Mouse (Mus musculus) testis, adult 2 months (tissue): ENCODE data around the gene Des. TPM values are rescaled to one million over a fixed set of nuclear protein-coding genes. Genes with fewer than 3 reads are reported as not detected.
A peak's percentile ranks its signal among the peaks of the same experiment; 100 is the strongest.

Source experiments
- H3K27ac ChIP-seq: fragments of 200-500 bp; 2 replicates; pipeline ENCODE4 v1.5.1; 2012; ENCODE audit warnings: low read depth, low read length; ENCODE audit not compliant: control insufficient read depth, insufficient read depth
- H3K27me3 ChIP-seq: fragments of 200-500 bp; 2 replicates; pipeline ENCODE4 v1.6.1; 2012; ENCODE audit warnings: mild to moderate bottlenecking, low read length, moderate library complexity; ENCODE audit not compliant: control insufficient read depth, insufficient read depth
- H3K36me3 ChIP-seq: fragments of 200-500 bp; 2 replicates; pipeline ENCODE4 v1.6.1; 2012; ENCODE audit warnings: mild to moderate bottlenecking, low read length; ENCODE audit not compliant: control insufficient read depth, insufficient read depth
- H3K4me1 ChIP-seq: fragments of 200-500 bp; 2 replicates; pipeline ENCODE4 v1.6.1; 2012; ENCODE audit warnings: low read length; ENCODE audit not compliant: control insufficient read depth, insufficient read depth
- H3K4me3 ChIP-seq: fragments of 200-500 bp; 2 replicates; pipeline ENCODE4 v1.5.1; 2012; ENCODE audit warnings: low read depth, mild to moderate bottlenecking, low read length, moderate library complexity, mixed read lengths; ENCODE audit not compliant: control insufficient read depth
- CTCF ChIP-seq: fragments of 200-500 bp; IDR thresholded peaks from 2 replicates; pipeline ENCODE4 v1.5.1; 2012; ENCODE audit warnings: low read depth, mild to moderate bottlenecking, inconsistent platforms, low read length, moderate library complexity; ENCODE audit not compliant: control insufficient read depth, insufficient read depth, insufficient replicate concordance
- POLR2A ChIP-seq: fragments of 200-500 bp; IDR thresholded peaks from 2 replicates; pipeline ENCODE4 v1.6.1; 2012; ENCODE audit warnings: low read depth, mild to moderate bottlenecking, inconsistent platforms, low read length, moderate library complexity; ENCODE audit not compliant: control insufficient read depth
- polyA plus RNA-seq: library from polyadenylated mRNA; depleted of rRNA; stranded (reverse); fragments of >200 nt; gene quantifications from 2 replicates; pipeline ENCODE4 v1.2.3, GENCODE M21; 2012

Des gene
- polyA plus RNA-seq, 1 experiment = 3.6 TPM

DNA sequence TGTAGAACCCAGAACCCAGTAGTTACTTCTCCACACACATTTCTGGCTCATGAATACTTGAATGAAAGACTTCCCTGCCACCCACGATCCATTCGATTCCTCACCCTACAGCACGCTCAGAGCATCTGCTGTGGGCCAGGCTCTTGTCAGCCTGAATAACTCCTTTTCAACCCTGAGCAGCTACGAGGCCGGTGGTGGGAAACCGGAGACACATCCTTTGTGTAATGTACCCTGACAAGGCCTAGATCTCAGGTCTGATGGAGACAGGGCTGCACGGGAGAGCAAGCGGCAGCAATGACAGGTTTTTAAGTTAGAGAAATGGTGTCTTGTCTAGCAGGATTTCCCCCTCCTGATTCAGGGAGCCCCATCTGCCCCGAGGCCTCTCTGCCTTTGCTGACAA is 20.8 kb upstream of the Des start:
- Histone ChIP-seq H3K27me3 (no peaks in the 10 kb centered on the region), H3K4me3 (no peak overlapping the region), H3K36me3 (no peaks in the 10 kb centered on the region), H3K27ac (no peak overlapping the region), H3K4me1 (peaks cover under 1% of the 10 kb centered on the region; the same call in 1 of the 2 replicates)
- TF ChIP-seq POLR2A = no peak
- no peak for TF ChIP-seq CTCF

DNA sequence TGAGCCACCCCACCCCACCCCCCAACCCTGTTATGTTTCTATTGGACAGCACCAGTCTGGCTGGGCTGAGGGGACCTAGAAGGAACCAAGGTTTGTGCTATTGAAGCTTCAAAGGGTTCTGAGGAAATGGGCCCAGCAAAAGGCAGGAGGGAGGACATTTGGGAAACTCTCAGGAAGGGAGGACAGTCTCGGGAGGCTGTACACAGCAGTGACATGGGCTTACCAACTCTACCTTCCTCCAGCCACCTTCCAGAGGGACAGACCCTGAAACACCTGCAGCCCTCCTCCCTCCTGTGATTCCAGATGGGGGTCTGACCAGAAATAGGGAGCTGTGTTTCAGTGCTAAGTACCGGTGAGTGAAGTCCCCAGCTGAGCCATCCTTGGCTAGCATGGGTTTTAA is 19.6 kb upstream of the Des start:
- no peak for TF ChIP-seq CTCF
- no peak for TF ChIP-seq POLR2A
- Histone ChIP-seq H3K36me3 (no peaks in the 10 kb centered on the region), H3K4me3 (no peak overlapping the region), H3K27me3 (no peaks in the 10 kb centered on the region), H3K27ac (no peak overlapping the region), H3K4me1 (peaks cover 11% of the 10 kb centered on the region)

DNA sequence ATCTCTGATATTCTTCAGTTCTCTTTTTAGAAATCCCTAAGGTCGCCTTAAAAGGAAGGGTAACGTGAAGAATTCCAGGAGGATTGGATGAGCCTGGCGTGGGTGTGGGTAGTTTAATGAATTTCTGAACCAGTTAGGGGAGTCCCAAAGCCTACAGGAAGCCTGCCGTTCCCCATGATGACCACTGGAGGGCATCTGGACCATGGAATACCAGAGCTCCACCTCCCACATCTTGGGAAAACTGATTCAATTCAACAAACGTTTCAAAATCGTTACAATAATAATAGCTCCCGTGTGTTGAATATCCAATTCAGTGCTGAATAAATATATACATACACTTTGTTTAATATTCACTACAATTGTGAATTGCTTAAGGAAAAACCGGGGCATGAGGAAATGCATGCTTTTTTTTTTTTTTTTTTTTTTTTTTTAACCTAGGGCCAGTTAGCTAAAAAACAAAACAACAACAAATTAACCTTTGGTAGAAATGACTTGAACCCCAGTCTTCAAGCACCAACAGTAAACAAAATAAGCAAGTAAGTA is 17.2 kb upstream of the Des start:
- no peaks in the 10 kb centered on the region for H3K27me3 ChIP-seq
- peaks cover 12% of the 10 kb centered on the region for H3K4me1 ChIP-seq
- TF ChIP-seq CTCF (peak; percentile 69; the same call in 1 of the 2 replicates), POLR2A (no peak)
- H3K36me3 ChIP-seq = no peaks in the 10 kb centered on the region
- no peak overlapping the region for H3K27ac ChIP-seq
- H3K4me3 ChIP-seq = no peak overlapping the region

DNA sequence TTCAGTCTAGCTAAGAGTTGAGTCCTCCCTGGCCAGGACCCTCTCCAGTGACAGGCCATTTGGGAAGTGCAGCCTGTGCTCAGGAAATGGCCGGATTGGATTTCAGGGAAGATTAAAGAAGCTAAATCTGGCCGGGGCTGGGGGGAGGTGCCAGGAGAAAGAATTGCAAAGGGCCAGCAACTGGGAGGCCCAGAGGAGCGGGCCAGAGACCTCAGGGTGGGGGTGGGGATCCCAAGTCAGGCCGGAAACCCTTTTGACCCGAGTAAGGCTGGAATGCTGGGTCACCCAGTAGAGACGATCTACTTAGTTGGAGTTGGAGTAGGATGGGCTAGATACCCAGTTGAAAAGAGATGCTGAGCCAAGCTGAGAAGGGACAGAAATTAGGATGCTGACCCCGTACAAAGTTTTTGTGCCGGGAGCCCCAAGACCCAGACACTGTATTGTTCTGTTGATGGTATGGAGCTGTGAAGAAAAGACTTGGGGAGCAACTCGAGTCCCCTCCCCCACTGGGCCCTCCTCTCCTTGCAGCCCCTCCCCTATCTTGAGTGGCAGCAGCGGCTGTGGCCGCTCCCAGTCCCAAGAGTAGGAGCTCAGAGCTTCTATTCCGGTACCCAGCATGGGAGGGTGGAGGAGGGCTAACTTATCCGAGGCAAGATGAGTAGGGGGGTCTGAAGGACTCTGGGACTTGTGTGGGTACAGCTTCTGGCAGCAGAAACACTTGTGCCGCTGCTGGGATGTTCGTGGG is 15.7 kb upstream of the Des start:
- Histone ChIP-seq H3K36me3 (no peaks in the 10 kb centered on the region), H3K27ac (peak overlapping the region; percentile 41), H3K4me1 (peaks cover 12% of the 10 kb centered on the region), H3K27me3 (no peaks in the 10 kb centered on the region), H3K4me3 (no peak overlapping the region)
- TF ChIP-seq POLR2A (no peak), CTCF (no peak)

DNA sequence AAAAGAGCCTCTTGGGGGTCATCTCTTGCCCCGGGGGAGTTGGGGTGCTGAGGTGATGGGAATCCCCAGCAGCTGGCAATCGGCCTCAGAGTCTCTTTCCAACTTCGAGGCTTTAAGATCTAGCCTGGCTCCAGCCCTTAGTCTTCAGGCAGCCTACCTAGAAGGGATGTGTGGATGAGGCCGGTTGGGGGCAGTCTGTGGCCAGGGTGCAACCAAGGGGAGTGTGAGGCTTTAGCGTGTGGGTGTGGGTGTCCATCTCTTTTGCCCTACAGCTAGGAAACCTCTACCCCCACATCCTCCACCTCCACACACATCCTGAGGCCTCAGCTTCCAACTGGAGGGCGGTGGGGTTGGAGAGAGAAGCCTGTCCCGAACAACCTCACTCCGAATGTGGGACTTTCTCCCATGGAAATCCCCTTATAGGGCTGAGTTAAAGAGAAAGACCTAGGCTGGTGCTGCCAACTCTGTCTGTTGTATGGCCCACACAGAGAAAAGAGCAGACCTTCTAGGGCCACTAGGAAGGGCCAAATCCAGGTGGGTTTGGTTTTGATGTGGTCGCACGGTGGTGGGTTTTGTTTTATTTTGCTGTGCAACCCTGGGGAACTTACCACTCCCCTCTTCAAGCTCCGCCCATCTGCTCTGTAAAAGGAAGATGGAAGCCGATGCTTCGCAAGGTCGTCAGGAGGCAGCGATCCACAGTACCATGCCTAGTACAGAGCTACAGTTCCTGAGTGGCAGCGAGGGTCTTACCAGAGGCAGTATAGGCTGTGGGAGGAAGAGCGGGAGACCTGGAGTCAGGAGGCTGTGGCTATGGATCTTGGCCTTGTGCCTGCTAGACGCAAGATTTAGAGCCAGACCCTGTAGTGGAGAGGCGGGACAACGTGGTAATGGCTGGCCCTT is 14.8 kb upstream of the Des start:
- peaks cover 12% of the 10 kb centered on the region for H3K4me1 ChIP-seq
- peak overlapping the region; percentile 37 for H3K4me3 ChIP-seq
- H3K27ac ChIP-seq = peak overlapping the region; percentile 41; the same call in 1 of the 2 replicates
- H3K27me3 ChIP-seq = no peaks in the 10 kb centered on the region
- no peak for TF ChIP-seq CTCF
- no peak for TF ChIP-seq POLR2A
- H3K36me3 ChIP-seq = no peaks in the 10 kb centered on the region

DNA sequence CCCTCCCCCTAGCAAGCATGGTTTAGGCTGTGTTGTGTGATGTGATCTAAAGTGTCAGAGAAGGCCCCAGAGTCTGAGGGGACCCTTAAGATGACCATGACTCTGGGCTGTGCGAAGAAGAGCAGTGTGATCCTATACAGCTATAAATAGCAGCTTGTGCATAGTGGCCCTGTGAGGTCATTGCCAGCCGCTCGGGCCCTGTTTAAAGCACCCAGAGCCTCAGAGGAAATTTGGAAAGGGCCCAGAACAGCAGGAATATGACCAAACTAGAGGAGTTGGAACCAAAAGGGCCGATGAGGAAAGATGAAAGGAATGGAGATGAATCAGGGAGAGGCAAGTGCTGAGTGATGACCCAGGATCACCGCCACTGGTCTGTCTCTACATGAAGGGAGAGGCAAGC is 12.8 kb upstream of the Des start:
- Histone ChIP-seq H3K4me1 (peaks cover 12% of the 10 kb centered on the region), H3K27ac (no peak overlapping the region), H3K36me3 (no peaks in the 10 kb centered on the region), H3K27me3 (no peaks in the 10 kb centered on the region), H3K4me3 (no peak overlapping the region)
- no peak for TF ChIP-seq POLR2A
- TF ChIP-seq CTCF = no peak

DNA sequence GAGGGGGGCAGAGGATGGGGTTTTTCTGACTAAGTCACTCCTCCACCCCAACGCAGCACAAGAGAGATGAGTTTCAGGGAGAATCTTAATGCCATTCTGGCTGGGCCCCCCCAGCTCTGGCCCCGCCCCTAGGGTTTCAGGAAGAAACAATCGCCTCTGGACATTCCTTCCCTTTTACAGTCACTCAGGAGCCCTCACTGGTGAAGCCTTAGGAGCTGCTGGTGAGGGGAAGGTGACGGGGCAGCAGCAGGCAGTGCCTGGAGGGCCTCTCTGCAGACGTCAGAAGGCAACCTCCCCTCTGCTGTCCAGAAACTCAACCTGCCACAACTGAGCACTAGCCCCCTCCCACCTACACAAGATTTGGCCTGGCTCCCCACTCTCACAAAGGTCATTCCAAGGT is 10.9 kb upstream of the Des start:
- Histone ChIP-seq H3K4me3 (no peak overlapping the region), H3K36me3 (no peaks in the 10 kb centered on the region), H3K27ac (no peak overlapping the region), H3K4me1 (peaks cover 12% of the 10 kb centered on the region), H3K27me3 (no peaks in the 10 kb centered on the region)
- no peak for TF ChIP-seq POLR2A
- TF ChIP-seq CTCF = no peak
